Mouse (Mus musculus) midbrain, embryonic 10.5 days (tissue): ENCODE results near the gene Mtmr3. TPM values are rescaled to one million over a fixed set of nuclear protein-coding genes. Genes with fewer than 3 reads are reported as not detected.
A peak's percentile ranks its signal among the peaks of the same experiment; 100 is the strongest.
"Not testable (repeated sequence)": the region's sequence is repeated elsewhere in the genome, so short reads cannot be mapped to it uniquely, and the experiment has no call there.

Experiments
- DNase-seq: peaks from one replicate; pipeline ENCODE4 v3.0.0-alpha.2; 2017; ENCODE audit warnings: low spot score
- H3K27ac ChIP-seq: fragments of 300-500 bp; sonication (generic); replicated peaks from 2 replicates; pipeline ENCODE4 v1.5.1; 2016; ENCODE audit warnings: mild to moderate bottlenecking
- H3K27me3 ChIP-seq: fragments of 300-500 bp; sonication (generic); 2 replicates; pipeline ENCODE4 v1.6.1; 2016; ENCODE audit warnings: low read depth, mild to moderate bottlenecking; ENCODE audit not compliant: poor library complexity, severe bottlenecking
- H3K36me3 ChIP-seq: fragments of 300-500 bp; sonication (generic); 2 replicates; pipeline ENCODE4 v1.6.1; 2016; ENCODE audit warnings: mild to moderate bottlenecking, moderate library complexity
- H3K4me1 ChIP-seq: fragments of 300-500 bp; sonication (generic); 2 replicates; pipeline ENCODE4 v1.6.1; 2016
- H3K4me3 ChIP-seq: fragments of 300-500 bp; sonication (generic); 2 replicates; pipeline ENCODE4 v1.5.1; 2016; ENCODE audit warnings: mild to moderate bottlenecking, moderate library complexity
- H3K9me3 ChIP-seq: fragments of 300-500 bp; sonication (generic); replicated peaks from 2 replicates; pipeline ENCODE4 v1.6.1; 2016; ENCODE audit warnings: mild to moderate bottlenecking
- WGBS: fragments of 180-500 bp; shearing (Covaris S2); methylation state at CpG from one replicate; pipeline ENCODE4 v1.1.7; 2016; 5-methylcytosine and 5-hydroxymethylcytosine counted together
- polyA plus RNA-seq: library from polyadenylated mRNA; unstranded; fragments of >200 nt; fragmentation: Nextera tagmentation; extraction: Ambion mirVana; gene quantifications from 2 replicates; pipeline ENCODE4 v1.2.1, GENCODE M21; 2016

Mtmr3 gene
- polyA plus RNA-seq, 1 experiment from 2014 or later = 27.0 TPM

GRCm38 (mm10) chr11:4593849-4594607 is 635 bp downstream of the Mtmr3 start:
- no peak for DNase-seq
- WGBS = 2% methylated on average over 45 of the region's 45 CpGs
- H3K4me1 ChIP-seq = peaks cover 18% of the 10 kb centered on the region

GRCm38 (mm10) chr11:4593491-4593848 is 1.2 kb downstream of the Mtmr3 start:
- Histone ChIP-seq H3K4me1 (peaks cover 18% of the 10 kb centered on the region), H3K27me3 (no peaks in the 10 kb centered on the region), H3K4me3 (peak overlapping the region; percentile 98), H3K9me3 (no peaks in the 10 kb centered on the region), H3K36me3 (0 out of 2 replicates have a peak, but pooled peaks cover 2% of the 10 kb centered on the region), H3K27ac (no peak overlapping the region)
- 45% methylated on average over 5 of the region's 5 CpGs for whole genome bisulfite sequencing
- no peak for DNase-seq

More at GRCm38 (mm10) chr11:4593849-4594607, 635 bp downstream of the Mtmr3 start:
- Histone ChIP-seq H3K27ac (peak overlapping the region; percentile 98), H3K27me3 (no peaks in the 10 kb centered on the region), H3K9me3 (no peaks in the 10 kb centered on the region), H3K4me3 (peak overlapping the region; percentile 98), H3K36me3 (0 out of 2 replicates have a peak, but pooled peaks cover 2% of the 10 kb centered on the region)

GRCm38 (mm10) chr11:4591811-4592210 is 2.9 kb downstream of the Mtmr3 start:
- Histone ChIP-seq H3K9me3 (no peaks in the 10 kb centered on the region), H3K27me3 (no peaks in the 10 kb centered on the region), H3K27ac (no peak overlapping the region), H3K4me3 (no peak overlapping the region), H3K36me3 (0 out of 2 replicates have a peak, but pooled peaks cover 6% of the 10 kb centered on the region), H3K4me1 (peaks cover 18% of the 10 kb centered on the region)
- 91% methylated on average over 4 of the region's 4 CpGs for WGBS
- no peak for DNase-seq

- Histone ChIP-seq H3K27ac (no peak overlapping the region), H3K4me3 (no peak overlapping the region), H3K9me3 (no peaks in the 10 kb centered on the region), H3K36me3 (no peaks in the 10 kb centered on the region), H3K4me1 (peaks cover 4% of the 10 kb centered on the region), H3K27me3 (no peaks in the 10 kb centered on the region)
- 97% methylated on average over 2 of the region's 2 CpGs for WGBS
- no peak for DNase-seq
These were observed 16.0 kb downstream of the Mtmr3 start for GRCm38 (mm10) chr11:4578682-4579081.

- WGBS = 89% methylated on average over 2 of the region's 2 CpGs
- H3K9me3 ChIP-seq = no peaks in the 10 kb centered on the region
- H3K36me3 ChIP-seq = no peaks in the 10 kb centered on the region
- no peaks in the 10 kb centered on the region for H3K27me3 ChIP-seq
- peaks cover 4% of the 10 kb centered on the region for H3K4me1 ChIP-seq
- DNase-seq = no peak
- no peak overlapping the region for H3K27ac ChIP-seq
- no peak overlapping the region for H3K4me3 ChIP-seq
These were observed 17.6 kb downstream of the Mtmr3 start for GRCm38 (mm10) chr11:4577079-4577478.

- WGBS = 90% methylated on average over 2 of the region's 2 CpGs
- H3K4me1 ChIP-seq, H3K4me3 ChIP-seq: not testable (repeated sequence)
These were observed 18.5 kb downstream of the Mtmr3 start for GRCm38 (mm10) chr11:4576090-4576732.

GRCm38 (mm10) chr11:4571491-4571901 is 23.2 kb downstream of the Mtmr3 start:
- Histone ChIP-seq H3K9me3 (no peaks in the 10 kb centered on the region), H3K4me1 (peaks cover 4% of the 10 kb centered on the region), H3K27me3 (no peaks in the 10 kb centered on the region), H3K27ac (no peak overlapping the region), H3K4me3 (no peak overlapping the region), H3K36me3 (peaks cover 4% of the 10 kb centered on the region; the same call in 1 of the 2 replicates)
- 90% methylated on average over 4 of the region's 4 CpGs for WGBS
- DNase-seq = no peak

More at GRCm38 (mm10) chr11:4576090-4576732, 18.5 kb downstream of the Mtmr3 start:
- H3K27me3 ChIP-seq, H3K27ac ChIP-seq, DNase-seq, H3K36me3 ChIP-seq, H3K9me3 ChIP-seq: not testable (repeated sequence)

- DNase-seq = no peak
These were observed 28.3 kb downstream of the Mtmr3 start for GRCm38 (mm10) chr11:4566333-4566732.

GRCm38 (mm10) chr11:4565545-4565944 is 29.1 kb downstream of the Mtmr3 start:
- 84% methylated on average over 2 of the region's 2 CpGs for WGBS

More at GRCm38 (mm10) chr11:4566333-4566732, 28.3 kb downstream of the Mtmr3 start:
- Histone ChIP-seq H3K27me3 (no peaks in the 10 kb centered on the region), H3K36me3 (peaks cover 15% of the 10 kb centered on the region), H3K27ac (no peak overlapping the region), H3K9me3 (no peaks in the 10 kb centered on the region), H3K4me1 (no peaks in the 10 kb centered on the region), H3K4me3 (no peak overlapping the region)
- 90% methylated on average over 6 of the region's 6 CpGs for WGBS

GRCm38 (mm10) chr11:4553274-4554063 is 41.2 kb downstream of the Mtmr3 start:
- Histone ChIP-seq H3K4me3 (no peak overlapping the region), H3K36me3 (no peaks in the 10 kb centered on the region), H3K27me3 (no peaks in the 10 kb centered on the region), H3K27ac (no peak overlapping the region), H3K4me1 (no peaks in the 10 kb centered on the region), H3K9me3 (no peaks in the 10 kb centered on the region)
- 93% methylated on average over 2 of the region's 2 CpGs for WGBS
- no peak for DNase-seq

More at GRCm38 (mm10) chr11:4565545-4565944, 29.1 kb downstream of the Mtmr3 start:
- H3K27me3 ChIP-seq = no peaks in the 10 kb centered on the region
- H3K36me3 ChIP-seq = peaks cover 15% of the 10 kb centered on the region
- no peak for DNase-seq
- no peak overlapping the region for H3K4me3 ChIP-seq
- H3K9me3 ChIP-seq = no peaks in the 10 kb centered on the region
- H3K27ac ChIP-seq = no peak overlapping the region
- no peaks in the 10 kb centered on the region for H3K4me1 ChIP-seq

- Histone ChIP-seq H3K9me3 (no peaks in the 10 kb centered on the region), H3K36me3 (no peaks in the 10 kb centered on the region), H3K27me3 (no peaks in the 10 kb centered on the region), H3K27ac (no peak overlapping the region), H3K4me1 (no peaks in the 10 kb centered on the region), H3K4me3 (no peak overlapping the region)
- DNase-seq = no peak
- WGBS = 96% methylated on average over 4 of the region's 4 CpGs
These were observed 47.1 kb downstream of the Mtmr3 start for GRCm38 (mm10) chr11:4547569-4547968.

GRCm38 (mm10) chr11:4545976-4546375 is 48.7 kb downstream of the Mtmr3 start:
- WGBS = 83% methylated on average over 3 of the region's 3 CpGs

More at GRCm38 (mm10) chr11:4545976-4546375, 48.7 kb downstream of the Mtmr3 start:
- Histone ChIP-seq H3K36me3 (no peaks in the 10 kb centered on the region), H3K27me3 (no peaks in the 10 kb centered on the region), H3K9me3 (no peaks in the 10 kb centered on the region), H3K27ac (no peak overlapping the region), H3K4me3 (no peak overlapping the region), H3K4me1 (no peaks in the 10 kb centered on the region)
- DNase-seq = no peak
